Mouse (Mus musculus) forebrain, embryonic 15.5 days (tissue): Measurements from ENCODE around the gene Rbpj. TPM values are rescaled to one million over a fixed set of nuclear protein-coding genes. Genes with fewer than 3 reads are reported as not detected.

Experiments used
- ATAC-seq: fragments of 200-750 bp; cut with Nextera tagmentation; replicated peaks from 2 replicates; pipeline ENCODE4 v1.8.0; 2017; ENCODE audit warnings: mild to moderate bottlenecking, moderate TSS enrichment, moderate library complexity
- H3K27ac ChIP-seq: fragments of 300-500 bp; sonication (generic); replicated peaks from 2 replicates; pipeline ENCODE4 v1.5.1; 2015; ENCODE audit warnings: mild to moderate bottlenecking, inconsistent platforms
- H3K27me3 ChIP-seq: fragments of 300-500 bp; sonication (generic); 2 replicates; pipeline ENCODE4 v1.6.1; 2015; ENCODE audit warnings: inconsistent platforms
- H3K36me3 ChIP-seq: fragments of 300-500 bp; sonication (generic); 2 replicates; pipeline ENCODE4 v1.6.1; 2015; ENCODE audit warnings: mild to moderate bottlenecking, inconsistent platforms
- H3K4me1 ChIP-seq: fragments of 300-500 bp; sonication (generic); 2 replicates; pipeline ENCODE4 v1.6.1; 2015; ENCODE audit warnings: inconsistent platforms
- H3K4me2 ChIP-seq: fragments of 300-500 bp; sonication (generic); replicated peaks from 2 replicates; pipeline ENCODE4 v1.6.1; 2015; ENCODE audit warnings: mild to moderate bottlenecking, inconsistent platforms
- H3K4me3 ChIP-seq: fragments of 300-500 bp; sonication (generic); 2 replicates; pipeline ENCODE4 v1.5.1; 2015; ENCODE audit warnings: mild to moderate bottlenecking, inconsistent platforms
- H3K9ac ChIP-seq: fragments of 300-500 bp; sonication (generic); replicated peaks from 2 replicates; pipeline ENCODE4 v1.6.1; 2015; ENCODE audit warnings: mild to moderate bottlenecking, inconsistent platforms
- H3K9me3 ChIP-seq: fragments of 300-500 bp; sonication (generic); 2 replicates; pipeline ENCODE4 v1.6.1; 2016; ENCODE audit warnings: inconsistent platforms
- WGBS: fragments of 180-500 bp; shearing (Covaris S2); methylation state at CpG from one replicate; pipeline ENCODE4 v1.1.7; 2015; ENCODE audit warnings: mixed read lengths; 5-methylcytosine and 5-hydroxymethylcytosine counted together
- polyA plus RNA-seq: library from polyadenylated mRNA; unstranded; fragments of >200 nt; fragmentation: Nextera tagmentation; extraction: Ambion mirVana; gene quantifications from 2 replicates; pipeline ENCODE4 v1.2.1, GENCODE M21; 2015

Gene Rbpj
- polyA plus RNA-seq, 1 experiment from 2014 or later = 41.3 TPM

DNA sequence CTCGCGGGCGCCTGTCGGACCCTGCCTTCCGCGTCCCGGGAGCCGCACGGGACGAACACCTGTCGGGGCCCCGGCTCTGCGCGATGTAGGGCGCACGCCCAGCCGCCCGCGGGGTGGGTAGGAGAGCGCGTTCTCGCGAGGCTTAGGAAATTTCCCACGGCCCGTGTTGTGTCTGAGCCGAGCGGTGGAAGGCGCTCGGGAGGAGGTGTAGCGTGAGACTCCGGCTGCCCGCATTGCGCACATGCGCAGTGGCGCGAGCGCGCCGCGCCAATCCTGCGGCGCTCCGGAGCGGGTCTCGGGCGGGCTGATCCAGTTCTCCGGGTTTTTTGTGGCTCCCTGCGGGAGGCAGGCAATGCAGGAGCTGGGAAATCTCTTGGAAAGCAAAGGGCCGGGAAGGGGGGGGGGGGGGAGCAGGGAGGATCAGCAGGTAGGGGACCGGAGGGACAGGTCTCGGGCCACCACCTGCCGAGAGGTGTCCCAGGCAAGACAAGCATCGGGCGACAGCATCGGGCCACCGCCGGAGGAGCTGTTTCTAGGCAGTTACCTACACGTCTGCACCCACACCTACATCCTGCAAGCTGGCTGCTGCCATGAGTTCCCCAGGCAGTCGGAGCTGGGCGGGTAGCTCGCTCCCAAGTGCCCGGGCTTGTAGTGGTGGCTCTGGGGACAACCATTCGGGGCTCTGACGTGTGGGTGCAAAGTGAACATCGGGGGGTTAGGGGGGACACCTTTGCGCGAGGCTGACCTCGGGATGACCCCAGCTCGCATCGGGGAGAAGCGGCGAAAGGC is 123.4 kb downstream of the Rbpj start:
- Histone ChIP-seq H3K9ac (peak overlapping the region; percentile 92), H3K27ac (peak overlapping the region; percentile 100), H3K27me3 (no peaks in the 10 kb centered on the region), H3K4me3 (peak overlapping the region; percentile 95), H3K36me3 (no peaks in the 10 kb centered on the region), H3K4me1 (peaks cover 35% of the 10 kb centered on the region), H3K9me3 (no peaks in the 10 kb centered on the region), H3K4me2 (peak overlapping the region; percentile 86)
- peak; percentile 90 for ATAC-seq
- under 1% methylated on average over 70 of the region's 72 CpGs for WGBS

- Histone ChIP-seq H3K36me3 (no peaks in the 10 kb centered on the region), H3K27ac (peak overlapping the region; percentile 100), H3K4me1 (peaks cover 39% of the 10 kb centered on the region), H3K27me3 (no peaks in the 10 kb centered on the region), H3K4me2 (peak overlapping the region; percentile 86), H3K4me3 (peak overlapping the region; percentile 95), H3K9ac (peak overlapping the region; percentile 92), H3K9me3 (no peaks in the 10 kb centered on the region)
- under 1% methylated on average over 54 of the region's 59 CpGs for WGBS
- ATAC-seq = peak; percentile 84
Measured at GRCm38 (mm10) chr5:53590179-53590765, 124.3 kb downstream of the Rbpj start.

DNA sequence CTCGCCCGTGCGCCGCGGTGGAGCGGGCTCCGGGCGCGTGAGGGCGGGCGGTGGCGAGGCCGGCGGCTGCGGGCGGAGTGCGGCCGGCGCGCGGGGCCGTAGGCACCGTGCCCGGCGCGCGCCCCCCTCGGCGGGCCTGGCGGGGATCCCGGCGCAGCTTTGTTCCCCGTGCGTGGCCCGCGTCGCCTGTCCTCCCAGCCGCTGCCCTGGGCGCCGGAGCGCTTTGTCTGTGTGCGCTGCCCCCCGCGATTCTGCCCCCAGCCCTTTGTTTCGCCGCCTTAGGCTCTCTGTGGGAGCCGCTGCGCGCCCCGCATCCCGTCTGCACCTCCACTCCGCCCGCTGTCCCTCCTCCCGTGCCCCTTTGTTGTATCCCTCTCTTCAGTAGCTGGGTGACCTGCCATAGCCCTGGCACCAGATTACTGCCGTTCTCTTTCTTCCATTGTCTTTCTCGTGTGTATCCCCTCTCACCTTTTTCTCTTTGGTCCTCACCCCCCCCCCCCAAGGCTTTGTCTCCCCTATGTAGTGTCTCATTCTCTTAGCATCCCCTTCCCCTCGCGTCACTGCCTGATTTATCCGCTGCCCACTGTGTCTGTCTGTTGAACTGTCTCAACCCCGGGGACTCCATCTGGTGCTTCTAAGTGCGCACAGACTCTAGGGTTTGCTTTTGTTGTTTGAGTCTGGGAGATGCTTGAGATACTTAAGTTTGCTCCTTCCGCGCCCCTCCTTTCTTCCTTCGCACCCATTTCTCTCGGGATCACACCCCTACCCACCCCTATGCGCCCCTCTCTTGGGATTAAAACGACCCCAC is 125.1 kb downstream of the Rbpj start:
- peak overlapping the region; percentile 95 for H3K4me3 ChIP-seq
- 0% methylated on average over 64 of the region's 67 CpGs for WGBS
- ATAC-seq = no peak; the same call in 1 of the 2 replicates
- H3K9me3 ChIP-seq = no peaks in the 10 kb centered on the region
- H3K9ac ChIP-seq = peak overlapping the region; percentile 92
- H3K36me3 ChIP-seq = no peaks in the 10 kb centered on the region
- no peaks in the 10 kb centered on the region for H3K27me3 ChIP-seq
- peak overlapping the region; percentile 67 for H3K4me2 ChIP-seq
- peaks cover 39% of the 10 kb centered on the region for H3K4me1 ChIP-seq
- peak overlapping the region; percentile 100 for H3K27ac ChIP-seq

- Histone ChIP-seq H3K9ac (peak overlapping the region; percentile 92), H3K27ac (peak overlapping the region; percentile 100), H3K4me3 (peak overlapping the region; percentile 95), H3K27me3 (no peaks in the 10 kb centered on the region), H3K36me3 (no peaks in the 10 kb centered on the region), H3K4me2 (peak overlapping the region; percentile 67), H3K4me1 (peaks cover 41% of the 10 kb centered on the region), H3K9me3 (no peaks in the 10 kb centered on the region)
- ATAC-seq = no peak
- WGBS = 0% methylated on average over 8 of the region's 8 CpGs
Measured at GRCm38 (mm10) chr5:53591683-53592050, 125.7 kb downstream of the Rbpj start.

- H3K9ac ChIP-seq = no peak overlapping the region
- H3K4me3 ChIP-seq = 0 out of 2 replicates have a peak overlapping the region, but pooled peaks have one; percentile 95
- no peaks in the 10 kb centered on the region for H3K27me3 ChIP-seq
- H3K4me1 ChIP-seq = peaks cover 50% of the 10 kb centered on the region
- WGBS = 77% methylated on average over 5 of the region's 5 CpGs
- H3K9me3 ChIP-seq = no peaks in the 10 kb centered on the region
- peak overlapping the region; percentile 67 for H3K4me2 ChIP-seq
- no peaks in the 10 kb centered on the region for H3K36me3 ChIP-seq
- H3K27ac ChIP-seq = no peak overlapping the region
- no peak for ATAC-seq
Measured at GRCm38 (mm10) chr5:53593080-53593688, 127.2 kb downstream of the Rbpj start.

DNA sequence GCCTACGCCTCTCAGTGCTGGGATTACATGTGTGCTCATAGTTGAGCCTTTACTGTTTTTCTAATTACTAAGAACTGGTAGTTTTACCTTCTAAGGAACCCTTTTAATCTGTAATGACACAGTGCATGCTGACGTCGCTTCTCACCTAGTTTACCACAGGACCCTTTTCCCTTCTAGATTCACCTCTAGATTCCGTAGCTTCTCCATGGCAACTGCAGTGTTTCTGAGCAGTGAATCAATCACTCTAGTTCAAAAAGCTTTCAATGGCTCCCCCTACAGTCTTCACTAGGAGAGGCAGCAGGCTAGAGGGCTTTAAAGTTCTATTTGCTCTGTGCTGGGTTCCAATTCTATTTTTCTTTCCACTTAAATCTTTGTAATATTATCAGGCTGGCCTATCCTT is 128.3 kb downstream of the Rbpj start:
- Histone ChIP-seq H3K27me3 (no peaks in the 10 kb centered on the region), H3K9ac (no peak overlapping the region), H3K4me3 (no peak overlapping the region), H3K4me2 (peak overlapping the region; percentile 11; the same call in 1 of the 2 replicates), H3K27ac (no peak overlapping the region), H3K9me3 (no peaks in the 10 kb centered on the region), H3K36me3 (no peaks in the 10 kb centered on the region), H3K4me1 (peaks cover 44% of the 10 kb centered on the region)
- 23% methylated on average over 4 of the region's 4 CpGs for WGBS
- no peak for ATAC-seq

DNA sequence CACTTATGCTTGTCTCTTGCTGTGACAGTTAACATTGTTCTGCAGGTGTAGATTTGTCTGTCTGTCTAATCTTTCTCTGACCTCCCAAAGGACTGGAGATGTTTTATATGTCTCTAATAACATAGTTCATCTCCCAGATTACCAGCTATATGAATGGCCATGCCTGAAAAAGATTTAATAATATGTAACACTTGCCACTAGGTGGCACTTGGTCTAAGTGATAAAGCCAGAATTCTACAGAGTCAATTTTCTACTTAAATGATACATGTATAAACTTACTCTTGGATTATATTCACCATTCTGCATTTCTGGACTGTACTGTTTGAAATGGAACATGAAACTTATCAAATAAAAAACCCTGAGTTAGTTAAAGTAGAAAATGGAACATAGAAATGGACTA is 132.6 kb downstream of the Rbpj start:
- Histone ChIP-seq H3K27me3 (no peaks in the 10 kb centered on the region), H3K9ac (no peak overlapping the region), H3K4me2 (no peak overlapping the region), H3K4me1 (peaks cover 46% of the 10 kb centered on the region), H3K27ac (no peak overlapping the region), H3K4me3 (no peak overlapping the region), H3K9me3 (no peaks in the 10 kb centered on the region), H3K36me3 (no peaks in the 10 kb centered on the region)
- ATAC-seq = no peak

GRCm38 (mm10) chr5:53599116-53599515 is 133.2 kb downstream of the Rbpj start:
- no peak overlapping the region for H3K27ac ChIP-seq
- ATAC-seq = no peak
- no peaks in the 10 kb centered on the region for H3K36me3 ChIP-seq
- H3K27me3 ChIP-seq = no peaks in the 10 kb centered on the region
- peaks cover 45% of the 10 kb centered on the region for H3K4me1 ChIP-seq
- H3K4me3 ChIP-seq = no peak overlapping the region
- no peak overlapping the region for H3K9ac ChIP-seq
- 100% methylated on average over 1 of the region's 1 CpGs for WGBS
- H3K4me2 ChIP-seq = no peak overlapping the region
- H3K9me3 ChIP-seq = no peaks in the 10 kb centered on the region

GRCm38 (mm10) chr5:53602194-53602593 is 136.2 kb downstream of the Rbpj start:
- Histone ChIP-seq H3K36me3 (no peaks in the 10 kb centered on the region), H3K9ac (no peak overlapping the region), H3K4me2 (no peak overlapping the region), H3K4me1 (peaks cover 34% of the 10 kb centered on the region), H3K4me3 (no peak overlapping the region), H3K27ac (no peak overlapping the region), H3K27me3 (no peaks in the 10 kb centered on the region), H3K9me3 (no peaks in the 10 kb centered on the region)
- 66% methylated on average over 8 of the region's 8 CpGs for WGBS
- ATAC-seq = no peak

- peaks cover 23% of the 10 kb centered on the region for H3K4me1 ChIP-seq
- H3K4me2 ChIP-seq = no peak overlapping the region
- no peak overlapping the region for H3K27ac ChIP-seq
- no peaks in the 10 kb centered on the region for H3K36me3 ChIP-seq
- no peaks in the 10 kb centered on the region for H3K27me3 ChIP-seq
- H3K4me3 ChIP-seq = no peak overlapping the region
- H3K9me3 ChIP-seq = no peaks in the 10 kb centered on the region
- no peak for ATAC-seq
- 86% methylated on average over 4 of the region's 4 CpGs for WGBS
- H3K9ac ChIP-seq = no peak overlapping the region
Measured at GRCm38 (mm10) chr5:53605450-53605849, 139.5 kb downstream of the Rbpj start.

- Histone ChIP-seq H3K4me1 (peaks cover 13% of the 10 kb centered on the region), H3K27ac (no peak overlapping the region), H3K9me3 (no peaks in the 10 kb centered on the region), H3K4me3 (no peak overlapping the region), H3K36me3 (no peaks in the 10 kb centered on the region), H3K4me2 (no peak overlapping the region), H3K27me3 (no peaks in the 10 kb centered on the region), H3K9ac (no peak overlapping the region)
- 46% methylated on average over 9 of the region's 9 CpGs for WGBS
- no peak for ATAC-seq
Measured at GRCm38 (mm10) chr5:53607230-53607996, 141.5 kb downstream of the Rbpj start.
